Mouse (Mus musculus): Measurements from ENCODE around the gene Sema6d. TPM values are rescaled to one million over a fixed set of nuclear protein-coding genes. Genes with fewer than 3 reads are reported as not detected.

Sema6d gene
- polyA plus RNA-seq, 2 experiments: 12.9 to 19.1 TPM

GRCm38 (mm10) chr2:124189271-124189670, 99.5 kb downstream of the Sema6d start:
- Histone ChIP-seq H3K27ac (replicated peaks; ENCODE audit: low read depth, low read length) (no peak overlapping the region), H3K9ac (ENCODE audit: low read depth, low read length, severe bottlenecking) (no peak overlapping the region), H3K4me1 (ENCODE audit: control insufficient read depth, insufficient read depth, low read length) (no peaks in the 10 kb centered on the region), H3K9me3 (ENCODE audit: control insufficient read depth, low read length) (no peaks in the 10 kb centered on the region), H3K27me3 (ENCODE audit: control insufficient read depth, insufficient read depth, low read length) (no peaks in the 10 kb centered on the region), H3K36me3 (ENCODE audit: control insufficient read depth, insufficient read depth, low read length) (no peaks in the 10 kb centered on the region), H3K4me3 (replicated peaks; ENCODE audit: low read length) (no peak overlapping the region), H3K4me2 (replicated peaks; ENCODE audit: low read depth, low read length, severe bottlenecking) (no peak overlapping the region)
- TF ChIP-seq POLR2A (IDR thresholded peaks at IDR 0.05; ENCODE audit: borderline replicate concordance, extremely low read depth, insufficient read depth, insufficient read length): no peak
- DNase-seq (ENCODE audit: low spot score) (no peak), ATAC-seq (ENCODE audit: low FRiP score, low read depth) (no peak)
- 77% methylated on average over 2 of the region's 2 CpGs for WGBS

DNA sequence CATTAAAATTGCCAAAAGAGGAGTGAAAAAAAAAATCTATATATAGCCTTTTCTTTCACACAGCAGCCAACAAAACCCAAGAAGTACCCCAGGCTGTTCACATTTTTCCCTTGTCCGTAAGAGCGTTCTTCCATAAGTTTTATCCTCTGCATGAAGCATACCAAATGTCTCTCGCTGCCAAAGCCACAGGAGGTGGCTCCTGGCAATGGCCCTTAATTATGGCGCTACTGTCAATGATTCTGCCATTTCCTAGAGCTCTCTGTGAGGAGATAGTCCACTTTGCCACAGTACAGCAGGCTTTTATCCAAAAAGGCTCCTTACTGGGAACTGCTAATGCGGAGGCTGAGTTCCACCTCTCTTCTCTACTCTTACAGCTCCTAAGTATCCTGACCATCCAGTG, 104.3 kb downstream of the Sema6d start:
- DNase-seq (ENCODE audit: low spot score) (no peak), ATAC-seq (ENCODE audit: low FRiP score, low read depth) (no peak)
- no peak overlapping the region for H3K9ac ChIP-seq (ENCODE audit: low read depth, low read length, severe bottlenecking)
- no peaks in the 10 kb centered on the region for H3K9me3 ChIP-seq (ENCODE audit: control insufficient read depth, low read length)
- no peak overlapping the region for H3K4me2 ChIP-seq (replicated peaks; ENCODE audit: low read depth, low read length, severe bottlenecking)
- H3K27me3 ChIP-seq (ENCODE audit: control insufficient read depth, insufficient read depth, low read length): no peaks in the 10 kb centered on the region
- WGBS: 78% methylated on average over 5 of the region's 5 CpGs
- H3K36me3 ChIP-seq (ENCODE audit: control insufficient read depth, insufficient read depth, low read length): no peaks in the 10 kb centered on the region
- no peak for TF ChIP-seq POLR2A (IDR thresholded peaks at IDR 0.05; ENCODE audit: borderline replicate concordance, extremely low read depth, insufficient read depth, insufficient read length)
- H3K4me3 ChIP-seq (replicated peaks; ENCODE audit: low read length): no peak overlapping the region
- H3K4me1 ChIP-seq (ENCODE audit: control insufficient read depth, insufficient read depth, low read length): no peaks in the 10 kb centered on the region
- no peak overlapping the region for H3K27ac ChIP-seq (replicated peaks; ENCODE audit: low read depth, low read length)

DNA sequence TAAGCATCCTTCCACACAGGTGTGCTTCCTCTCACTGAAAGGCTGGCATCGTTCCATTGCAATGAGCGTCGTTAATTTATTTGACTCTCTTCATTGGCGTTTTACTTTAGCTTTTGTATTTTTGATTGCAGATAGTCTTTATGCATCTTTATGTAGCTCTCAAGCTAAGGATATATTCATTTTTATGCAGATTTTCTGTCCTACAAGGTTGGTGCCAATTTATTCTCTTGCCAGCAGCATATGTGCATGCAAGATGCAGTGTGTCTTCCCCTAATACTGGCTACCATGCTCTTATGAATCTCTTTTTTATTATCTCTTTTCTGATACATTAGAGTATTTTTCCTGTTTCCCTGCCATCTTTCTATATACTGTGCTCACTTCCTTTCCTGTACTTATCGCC, 111.7 kb downstream of the Sema6d start:
- H3K27me3 ChIP-seq (ENCODE audit: control insufficient read depth, insufficient read depth, low read length): no peaks in the 10 kb centered on the region
- no peak for TF ChIP-seq POLR2A (IDR thresholded peaks at IDR 0.05; ENCODE audit: borderline replicate concordance, extremely low read depth, insufficient read depth, insufficient read length)
- DNase-seq (ENCODE audit: low spot score) (no peak), ATAC-seq (ENCODE audit: low FRiP score, low read depth) (no peak)
- no peaks in the 10 kb centered on the region for H3K36me3 ChIP-seq (ENCODE audit: control insufficient read depth, insufficient read depth, low read length)
- WGBS: 87% methylated on average over 5 of the region's 5 CpGs
- no peaks in the 10 kb centered on the region for H3K4me1 ChIP-seq (ENCODE audit: control insufficient read depth, insufficient read depth, low read length)
- no peak overlapping the region for H3K4me2 ChIP-seq (replicated peaks; ENCODE audit: low read depth, low read length, severe bottlenecking)
- no peak overlapping the region for H3K9ac ChIP-seq (ENCODE audit: low read depth, low read length, severe bottlenecking)
- no peak overlapping the region for H3K27ac ChIP-seq (replicated peaks; ENCODE audit: low read depth, low read length)
- H3K9me3 ChIP-seq (ENCODE audit: control insufficient read depth, low read length): no peaks in the 10 kb centered on the region
- no peak overlapping the region for H3K4me3 ChIP-seq (replicated peaks; ENCODE audit: low read length)

DNA sequence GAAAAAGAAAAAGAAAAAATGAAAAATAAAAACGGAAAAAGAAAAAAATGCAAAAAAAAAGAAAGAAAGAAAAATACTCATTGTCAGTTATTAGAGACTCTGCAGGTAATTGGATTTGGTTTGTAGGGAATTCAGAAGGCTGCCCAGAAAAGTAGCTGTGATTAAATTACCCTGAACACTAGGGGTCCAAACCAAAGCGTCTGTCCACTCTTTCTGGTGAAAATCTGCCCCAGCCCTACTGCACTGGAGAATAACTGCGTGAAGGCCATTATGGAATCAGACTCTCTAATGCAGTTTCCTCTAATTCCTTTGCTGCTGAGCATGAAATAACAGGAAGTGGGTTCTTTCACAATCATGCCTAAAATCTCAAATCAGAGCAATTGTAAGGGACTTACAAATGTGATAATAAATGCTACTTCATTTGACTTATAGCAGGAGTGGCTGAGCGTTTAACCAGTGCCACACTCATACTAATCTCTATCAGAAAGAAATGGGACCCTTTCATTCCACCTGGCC, 112.8 kb downstream of the Sema6d start:
- WGBS: 25% methylated on average over 4 of the region's 4 CpGs
- Histone ChIP-seq H3K4me2 (replicated peaks; ENCODE audit: low read depth, low read length, severe bottlenecking) (no peak overlapping the region), H3K4me3 (replicated peaks; ENCODE audit: low read length) (no peak overlapping the region), H3K4me1 (ENCODE audit: control insufficient read depth, insufficient read depth, low read length) (no peaks in the 10 kb centered on the region), H3K9ac (ENCODE audit: low read depth, low read length, severe bottlenecking) (no peak overlapping the region), H3K36me3 (ENCODE audit: control insufficient read depth, insufficient read depth, low read length) (no peaks in the 10 kb centered on the region), H3K9me3 (ENCODE audit: control insufficient read depth, low read length) (no peaks in the 10 kb centered on the region), H3K27me3 (ENCODE audit: control insufficient read depth, insufficient read depth, low read length) (no peaks in the 10 kb centered on the region), H3K27ac (replicated peaks; ENCODE audit: low read depth, low read length) (no peak overlapping the region)
- DNase-seq (ENCODE audit: low spot score) (no peak), ATAC-seq (ENCODE audit: low FRiP score, low read depth) (no peak)
- no peak for TF ChIP-seq POLR2A (IDR thresholded peaks at IDR 0.05; ENCODE audit: borderline replicate concordance, extremely low read depth, insufficient read depth, insufficient read length)

GRCm38 (mm10) chr2:124205811-124206210, 116.0 kb downstream of the Sema6d start:
- ATAC-seq (ENCODE audit: low FRiP score, low read depth): no peak

GRCm38 (mm10) chr2:124208251-124208650, 118.5 kb downstream of the Sema6d start:
- Histone ChIP-seq H3K27ac (replicated peaks; ENCODE audit: low read depth, low read length) (no peak overlapping the region), H3K9ac (ENCODE audit: low read depth, low read length, severe bottlenecking) (no peak overlapping the region), H3K4me1 (ENCODE audit: control insufficient read depth, insufficient read depth, low read length) (no peaks in the 10 kb centered on the region), H3K9me3 (ENCODE audit: control insufficient read depth, low read length) (no peaks in the 10 kb centered on the region), H3K27me3 (ENCODE audit: control insufficient read depth, insufficient read depth, low read length) (no peaks in the 10 kb centered on the region), H3K4me2 (replicated peaks; ENCODE audit: low read depth, low read length, severe bottlenecking) (no peak overlapping the region), H3K4me3 (replicated peaks; ENCODE audit: low read length) (no peak overlapping the region), H3K36me3 (ENCODE audit: control insufficient read depth, insufficient read depth, low read length) (no peaks in the 10 kb centered on the region)
- 56% methylated on average over 2 of the region's 2 CpGs for WGBS
- DNase-seq (ENCODE audit: low spot score): no peak
- TF ChIP-seq POLR2A (IDR thresholded peaks at IDR 0.05; ENCODE audit: borderline replicate concordance, extremely low read depth, insufficient read depth, insufficient read length): no peak
- no peak for ATAC-seq (ENCODE audit: low FRiP score, low read depth)

More at GRCm38 (mm10) chr2:124205811-124206210, 116.0 kb downstream of the Sema6d start:
- Histone ChIP-seq H3K27me3 (ENCODE audit: control insufficient read depth, insufficient read depth, low read length) (no peaks in the 10 kb centered on the region), H3K9me3 (ENCODE audit: control insufficient read depth, low read length) (no peaks in the 10 kb centered on the region), H3K27ac (replicated peaks; ENCODE audit: low read depth, low read length) (no peak overlapping the region), H3K36me3 (ENCODE audit: control insufficient read depth, insufficient read depth, low read length) (no peaks in the 10 kb centered on the region), H3K4me3 (replicated peaks; ENCODE audit: low read length) (no peak overlapping the region), H3K4me1 (ENCODE audit: control insufficient read depth, insufficient read depth, low read length) (no peaks in the 10 kb centered on the region), H3K4me2 (replicated peaks; ENCODE audit: low read depth, low read length, severe bottlenecking) (no peak overlapping the region), H3K9ac (ENCODE audit: low read depth, low read length, severe bottlenecking) (no peak overlapping the region)
- no peak for DNase-seq (ENCODE audit: low spot score)
- no peak for TF ChIP-seq POLR2A (IDR thresholded peaks at IDR 0.05; ENCODE audit: borderline replicate concordance, extremely low read depth, insufficient read depth, insufficient read length)
- 80% methylated on average over 5 of the region's 5 CpGs for WGBS

Data from limb, embryonic 14.5 days (tissue).